21 mouse cellular contexts compared by ENCODE assay signal in genomic region chr1:10933206-10933605, GRCm38 (mm10).
DNase-seq lines count a peak whose midpoint lies in the region; ATAC-seq and TF ChIP-seq lines count a peak whose summit lies in the region.
"Had no signal": no experiment of that assay in that cellular context is flagged by ENCODE, and none has a peak within 500 bp of the region (broad histone marks: within the 10 kb centered on the region; RNA-seq: fewer than 3 reads in every experiment).

No protein-coding gene starts in this region.

- 0 out of 2 replicates have a peak, but pooled peaks have one; percentile 16 for ATAC-seq in midbrain, embryonic 12.5 days (ENCODE audit: low FRiP score, low read depth)
- ATAC-seq in midbrain, postnatal 0 days (ENCODE audit: low FRiP score): no peak
- ATAC-seq in lung, embryonic 14.5 days (ENCODE audit: insufficient read depth): peak; percentile 44; the same call in 1 of the 2 replicates
- no peak for ATAC-seq in liver, embryonic 11.5 days (replicated peaks; ENCODE audit: low FRiP score)
- ATAC-seq: hindbrain, embryonic 16.5 days; intestine, postnatal 0 days; midbrain, embryonic 15.5 days had no signal

- H3K4me2 ChIP-seq in midbrain, embryonic 12.5 days (replicated peaks): no peak overlapping the region
- H3K4me2 ChIP-seq in midbrain, postnatal 0 days (ENCODE audit: low read depth, low read length, poor library complexity, severe bottlenecking): no peak overlapping the region
- H3K4me2 ChIP-seq in lung, embryonic 14.5 days: no peak overlapping the region
- no peak overlapping the region for H3K4me2 ChIP-seq in liver, embryonic 11.5 days
- H3K4me2 ChIP-seq: embryonic facial prominence, embryonic 13.5 days; liver, embryonic 13.5 days; midbrain, embryonic 15.5 days had no signal

- no peak for DNase-seq in midbrain, postnatal 0 days (ENCODE audit: low spot score)
- peak; percentile 51 for DNase-seq in cerebellum, adult 9-10 months
- no peak for DNase-seq in lung, embryonic 14.5 days
- DNase-seq in thymus, adult 18-20 months: no peak
- DNase-seq in heart, postnatal 36 days: no peak
- DNase-seq in liver, embryonic 11.5 days (ENCODE audit: low spot score): no peak
- DNase-seq: adrenal gland, postnatal 10 days; heart, adult 18-20 months; heart, postnatal 14 days; liver, embryonic 13.5 days; retina, postnatal 1 day; right cerebral cortex, postnatal 4 days had no signal

- no peak overlapping the region for H3K4me3 ChIP-seq in midbrain, embryonic 12.5 days
- no peak overlapping the region for H3K4me3 ChIP-seq in midbrain, postnatal 0 days (ENCODE audit: low read depth, low read length)
- no peak overlapping the region for H3K4me3 ChIP-seq in lung, embryonic 14.5 days (ENCODE audit: low read depth, low read length)
- H3K4me3 ChIP-seq in liver, embryonic 11.5 days (ENCODE audit: low read depth, low read length): no peak overlapping the region
- H3K4me3 ChIP-seq: embryonic facial prominence, embryonic 13.5 days; layer of hippocampus, adult 2 months; left cerebral cortex, adult 2 months; limb, embryonic 10.5 days; liver, embryonic 13.5 days; midbrain, embryonic 15.5 days had no signal

- no peak for TF ChIP-seq CTCF in midbrain, postnatal 0 days (IDR thresholded peaks at IDR 0.05)
- TF ChIP-seq CTCF in lung, embryonic 14.5 days (IDR thresholded peaks at IDR 0.05; ENCODE audit: low read depth): no peak

- H3K4me1 ChIP-seq in midbrain, embryonic 12.5 days: 0 out of 2 replicates have a peak, but pooled peaks cover 2% of the 10 kb centered on the region
- no peaks in the 10 kb centered on the region for H3K4me1 ChIP-seq in midbrain, postnatal 0 days (ENCODE audit: insufficient read depth, low read length)
- no peaks in the 10 kb centered on the region for H3K4me1 ChIP-seq in lung, embryonic 14.5 days (ENCODE audit: insufficient read depth)
- H3K4me1 ChIP-seq in liver, embryonic 11.5 days (replicated peaks; ENCODE audit: control insufficient read depth, insufficient read depth, low read length): no peaks in the 10 kb centered on the region
- H3K4me1 ChIP-seq: embryonic facial prominence, embryonic 13.5 days; limb, embryonic 10.5 days; liver, embryonic 13.5 days; midbrain, embryonic 15.5 days had no signal

- no peaks in the 10 kb centered on the region for H3K36me3 ChIP-seq in midbrain, embryonic 12.5 days
- no peaks in the 10 kb centered on the region for H3K36me3 ChIP-seq in midbrain, postnatal 0 days (ENCODE audit: insufficient read depth, low read length)
- no peaks in the 10 kb centered on the region for H3K36me3 ChIP-seq in lung, embryonic 14.5 days (ENCODE audit: insufficient read depth)
- no peaks in the 10 kb centered on the region for H3K36me3 ChIP-seq in liver, embryonic 11.5 days (ENCODE audit: control insufficient read depth, insufficient read depth, low read length)
- H3K36me3 ChIP-seq: embryonic facial prominence, embryonic 13.5 days; limb, embryonic 10.5 days; liver, embryonic 13.5 days; midbrain, embryonic 15.5 days had no signal

- intact Hi-C loops in heart, postnatal 36 days (cut with DNase I): no loop called here

- H3K27me3 ChIP-seq in midbrain, embryonic 12.5 days: no peaks in the 10 kb centered on the region
- no peaks in the 10 kb centered on the region for H3K27me3 ChIP-seq in midbrain, postnatal 0 days (ENCODE audit: insufficient read depth, low read length)
- H3K27me3 ChIP-seq in lung, embryonic 14.5 days (ENCODE audit: insufficient read depth, low read length): no peaks in the 10 kb centered on the region
- no peaks in the 10 kb centered on the region for H3K27me3 ChIP-seq in liver, embryonic 11.5 days (replicated peaks; ENCODE audit: control insufficient read depth, insufficient read depth, low read length)
- H3K27me3 ChIP-seq: embryonic facial prominence, embryonic 13.5 days; liver, embryonic 13.5 days; midbrain, embryonic 15.5 days had no signal

- H3K9me3 ChIP-seq in midbrain, embryonic 12.5 days: no peaks in the 10 kb centered on the region
- H3K9me3 ChIP-seq in midbrain, postnatal 0 days (ENCODE audit: low read length): no peaks in the 10 kb centered on the region
- no peaks in the 10 kb centered on the region for H3K9me3 ChIP-seq in lung, embryonic 14.5 days (ENCODE audit: low read depth, low read length)
- no peaks in the 10 kb centered on the region for H3K9me3 ChIP-seq in liver, embryonic 11.5 days (ENCODE audit: control insufficient read depth, low read length)
- H3K9me3 ChIP-seq: embryonic facial prominence, embryonic 13.5 days; limb, embryonic 10.5 days; liver, embryonic 13.5 days; midbrain, embryonic 15.5 days had no signal

- H3K9ac ChIP-seq in midbrain, embryonic 12.5 days (replicated peaks): no peak overlapping the region
- no peak overlapping the region for H3K9ac ChIP-seq in midbrain, postnatal 0 days (replicated peaks; ENCODE audit: low read length, poor library complexity, severe bottlenecking)
- H3K9ac ChIP-seq in lung, embryonic 14.5 days: no peak overlapping the region
- H3K9ac ChIP-seq in liver, embryonic 11.5 days (ENCODE audit: low read depth, low read length): no peak overlapping the region
- H3K9ac ChIP-seq: embryonic facial prominence, embryonic 13.5 days; liver, embryonic 13.5 days; midbrain, embryonic 15.5 days had no signal

- no peak overlapping the region for H3K27ac ChIP-seq in midbrain, embryonic 12.5 days (replicated peaks)
- no peak overlapping the region for H3K27ac ChIP-seq in midbrain, postnatal 0 days (ENCODE audit: low read depth, low read length)
- peak overlapping the region; percentile 62 for H3K27ac ChIP-seq in lung, embryonic 14.5 days (ENCODE audit: low read depth)
- H3K27ac ChIP-seq in liver, embryonic 11.5 days (ENCODE audit: low read depth, low read length): no peak overlapping the region
- H3K27ac ChIP-seq: embryonic facial prominence, embryonic 13.5 days; kidney, postnatal 0 days; layer of hippocampus, adult 2 months; left cerebral cortex, adult 2 months; limb, embryonic 10.5 days; liver, embryonic 13.5 days; midbrain, embryonic 15.5 days had no signal

Comparison
In these comparisons a context has a peak if more than half of its experiments do, and no peak if none do; other contexts are left out.
1. ATAC-seq: peak in midbrain, embryonic 12.5 days (single experiment) and lung, embryonic 14.5 days (single experiment); none in midbrain, postnatal 0 days (single experiment) and liver, embryonic 11.5 days (single experiment).